Mouse (Mus musculus): ENCODE results near the gene Safb2. TPM values are rescaled to one million over a fixed set of nuclear protein-coding genes. Genes with fewer than 3 reads are reported as not detected.
A peak's percentile ranks its signal among the peaks of the same experiment; 100 is the strongest.

Safb2 gene
- polyA plus RNA-seq, 1 experiment, result 35.3 TPM

DNA sequence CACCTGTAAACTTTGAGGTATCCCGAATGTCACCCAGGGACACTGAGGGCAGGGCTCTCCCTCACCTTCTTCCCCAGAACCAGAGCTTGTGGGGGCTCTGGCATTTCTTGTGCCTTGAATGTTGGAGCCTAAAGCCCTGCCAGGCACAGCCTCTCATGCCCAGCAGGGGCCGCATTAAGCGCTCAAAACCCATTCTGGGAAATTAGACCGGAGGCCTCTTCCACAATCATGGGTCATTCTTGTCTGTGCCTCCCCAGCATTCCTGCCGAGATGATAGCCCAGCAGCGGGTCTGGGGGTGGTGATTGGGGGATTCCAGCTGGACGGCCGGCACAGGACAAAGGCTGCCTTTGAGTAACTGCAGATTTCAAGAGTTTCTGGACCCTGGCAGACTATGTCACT lies 46.5 kb downstream of the Safb2 start:
- TF ChIP-seq SRF (IDR thresholded peaks at IDR 0.05; ENCODE audit: control insufficient read depth, insufficient read length, low read depth), result no peak
- no peak for TF ChIP-seq POLR2A (IDR thresholded peaks at IDR 0.05; ENCODE audit: insufficient read length, low read depth)
- no peak for TF ChIP-seq CEBPB (IDR thresholded peaks at IDR 0.05; ENCODE audit: insufficient read depth, poor library complexity, severe bottlenecking)
- TF ChIP-seq REST (IDR thresholded peaks at IDR 0.05; ENCODE audit: insufficient read depth, insufficient read length), result no peak
- TF ChIP-seq USF1 (IDR thresholded peaks at IDR 0.05; ENCODE audit: low read depth), result no peak
- Histone ChIP-seq H3K4me2 (ENCODE audit: low read depth) (no peak overlapping the region), H3K4me3 (no peak overlapping the region)

DNA sequence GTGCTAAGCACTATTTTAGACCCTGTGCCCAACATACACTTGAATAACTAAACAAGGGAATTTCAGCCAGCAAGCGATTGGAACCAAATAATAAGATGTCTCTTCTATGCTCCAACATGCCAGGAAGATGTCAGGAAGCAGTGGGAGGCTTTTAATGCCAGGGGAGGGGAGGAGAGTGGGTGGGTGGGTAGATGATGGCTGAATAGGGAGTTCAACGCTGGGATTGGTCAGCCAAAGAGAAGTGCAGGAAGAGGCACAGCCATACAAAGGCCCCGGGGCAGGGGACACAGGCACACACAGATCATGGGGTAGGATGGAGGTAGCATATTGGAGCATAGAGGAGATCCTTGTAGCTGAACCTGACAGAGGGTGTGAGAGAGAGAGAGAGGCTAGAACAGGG lies 47.5 kb downstream of the Safb2 start:
- H3K79me2 ChIP-seq (ENCODE audit: control insufficient read depth, insufficient read depth), result no peaks in the 10 kb centered on the region
- H3ac ChIP-seq (ENCODE audit: control insufficient read depth, insufficient read length), result no peak overlapping the region
- H3K4me3 ChIP-seq, result no peak overlapping the region
- TF ChIP-seq MYOD1 (IDR thresholded peaks at IDR 0.05; ENCODE audit: control insufficient read depth in 1 of 3, insufficient read length in 2 of 3, low read depth in 2 of 3), result no peak
- TF ChIP-seq USF1 (IDR thresholded peaks at IDR 0.05; ENCODE audit: low read depth), result no peak
- TF ChIP-seq REST (IDR thresholded peaks at IDR 0.05; ENCODE audit: insufficient read depth, insufficient read length), result no peak
- no peak for TF ChIP-seq TCF12 (IDR thresholded peaks at IDR 0.05; ENCODE audit: insufficient read depth, poor library complexity, severe bottlenecking)
- TF ChIP-seq TCF3 (IDR thresholded peaks at IDR 0.05; ENCODE audit: insufficient read length, low read depth), result no peak
- TF ChIP-seq E2F4 (IDR thresholded peaks at IDR 0.05; ENCODE audit: insufficient read depth), result no peak
- TF ChIP-seq POLR2AphosphoS2 (IDR thresholded peaks at IDR 0.05; ENCODE audit: insufficient read length, low read depth), result no peak
- no peak for TF ChIP-seq MAX (IDR thresholded peaks at IDR 0.05; ENCODE audit: low read depth)
- no peak overlapping the region for H3K4me2 ChIP-seq (ENCODE audit: low read depth)
- no peaks in the 10 kb centered on the region for H3K27me3 ChIP-seq (ENCODE audit: control insufficient read depth, insufficient read depth, insufficient read length)
- H3K36me3 ChIP-seq (ENCODE audit: control insufficient read depth, insufficient read depth), result no peaks in the 10 kb centered on the region

More for the DNA sequence above, 46.5 kb downstream of the Safb2 start:
- Histone ChIP-seq H3K79me2 (ENCODE audit: control insufficient read depth, insufficient read depth) (no peaks in the 10 kb centered on the region), H3K36me3 (ENCODE audit: control insufficient read depth, insufficient read depth) (no peaks in the 10 kb centered on the region), H3ac (ENCODE audit: control insufficient read depth, insufficient read length) (no peak overlapping the region), H3K27me3 (ENCODE audit: control insufficient read depth, insufficient read depth, insufficient read length) (no peaks in the 10 kb centered on the region)

- TF ChIP-seq MYOD1 (IDR thresholded peaks at IDR 0.05; ENCODE audit: control insufficient read depth in 1 of 3, insufficient read length in 2 of 3, low read depth in 2 of 3), result no peak
- no peaks in the 10 kb centered on the region for H3K79me2 ChIP-seq (ENCODE audit: control insufficient read depth, insufficient read depth)
- no peaks in the 10 kb centered on the region for H3K27me3 ChIP-seq (ENCODE audit: control insufficient read depth, insufficient read depth, insufficient read length)
- H3ac ChIP-seq (ENCODE audit: control insufficient read depth, insufficient read length), result no peak overlapping the region
- no peak overlapping the region for H3K4me3 ChIP-seq
- no peak overlapping the region for H3K4me2 ChIP-seq (ENCODE audit: low read depth)
- H3K36me3 ChIP-seq (ENCODE audit: control insufficient read depth, insufficient read depth), result no peaks in the 10 kb centered on the region
Observed at GRCm38 (mm10) chr17:56536192-56536591, 48.2 kb downstream of the Safb2 start.

DNA sequence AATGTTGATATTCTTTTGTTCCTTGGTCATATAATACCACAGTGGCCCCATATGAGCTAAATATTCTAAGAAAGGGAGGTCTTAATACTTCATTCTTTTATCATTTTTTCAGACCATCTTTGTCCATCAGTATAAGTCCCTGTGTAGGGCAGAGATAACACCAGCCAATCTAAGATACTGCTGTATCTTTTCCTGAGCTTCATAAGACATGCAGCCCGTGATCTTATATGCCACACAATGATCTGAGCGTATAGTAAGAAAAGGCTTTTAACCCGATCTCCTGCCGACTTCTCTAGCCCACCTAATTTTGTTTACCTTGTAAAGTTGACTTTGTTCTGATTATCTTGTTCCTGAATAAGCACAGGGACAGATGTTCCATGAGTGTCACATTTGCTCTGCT lies 59.4 kb downstream of the Safb2 start:
- Histone ChIP-seq H3K79me2 (ENCODE audit: control insufficient read depth, insufficient read depth) (no peaks in the 10 kb centered on the region), H3K36me3 (ENCODE audit: control insufficient read depth, insufficient read depth) (no peaks in the 10 kb centered on the region), H3K4me3 (no peak overlapping the region), H3K4me2 (ENCODE audit: low read depth) (no peak overlapping the region), H3ac (ENCODE audit: control insufficient read depth, insufficient read length) (no peak overlapping the region), H3K27me3 (ENCODE audit: control insufficient read depth, insufficient read depth, insufficient read length) (peaks cover 5% of the 10 kb centered on the region)
- TF ChIP-seq MAX (IDR thresholded peaks at IDR 0.05; ENCODE audit: low read depth) (no peak), MYOG (IDR thresholded peaks at IDR 0.05; ENCODE audit: control insufficient read depth in 1 of 3, insufficient read depth in 1 of 3, insufficient read length in 2 of 3, low read depth in 2 of 3) (no peak), POLR2AphosphoS2 (IDR thresholded peaks at IDR 0.05; ENCODE audit: insufficient read length, low read depth) (no peak), CEBPB (IDR thresholded peaks at IDR 0.05; ENCODE audit: insufficient read depth, poor library complexity, severe bottlenecking) (no peak), SRF (IDR thresholded peaks at IDR 0.05; ENCODE audit: control insufficient read depth, insufficient read length, low read depth) (no peak), POLR2A (IDR thresholded peaks at IDR 0.05; ENCODE audit: insufficient read length, low read depth) (no peak), E2F4 (IDR thresholded peaks at IDR 0.05; ENCODE audit: insufficient read depth) (no peak), MYOD1 (IDR thresholded peaks at IDR 0.05; ENCODE audit: control insufficient read depth in 1 of 3, insufficient read length in 2 of 3, low read depth in 2 of 3) (no peak), USF1 (IDR thresholded peaks at IDR 0.05; ENCODE audit: low read depth) (no peak), TCF12 (IDR thresholded peaks at IDR 0.05; ENCODE audit: insufficient read depth, poor library complexity, severe bottlenecking) (no peak), REST (IDR thresholded peaks at IDR 0.05; ENCODE audit: insufficient read depth, insufficient read length) (no peak), TCF3 (IDR thresholded peaks at IDR 0.05; ENCODE audit: insufficient read length, low read depth) (no peak)

DNA sequence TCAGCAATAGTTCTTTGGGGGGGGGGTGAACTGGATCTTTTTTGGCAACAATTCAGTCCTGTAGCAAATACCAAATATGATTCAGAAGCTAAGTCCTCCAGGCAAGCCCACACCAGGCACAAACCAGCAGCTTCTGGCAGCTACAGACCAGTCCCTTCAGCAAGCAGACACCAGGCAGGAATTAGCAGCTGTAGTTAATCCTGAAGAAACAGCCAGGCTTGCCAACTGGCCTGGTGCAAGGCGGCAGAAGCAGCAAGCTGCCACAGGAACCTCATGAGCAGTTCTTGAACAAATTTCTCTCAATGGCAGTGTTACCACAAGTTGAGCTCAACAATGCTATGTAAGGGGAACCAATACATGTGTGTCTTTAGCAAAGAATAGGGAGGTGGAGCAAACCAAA lies 61.6 kb downstream of the Safb2 start:
- TF ChIP-seq POLR2A (IDR thresholded peaks at IDR 0.05; ENCODE audit: insufficient read length, low read depth) (no peak), MYOG (IDR thresholded peaks at IDR 0.05; ENCODE audit: control insufficient read depth in 1 of 3, insufficient read depth in 1 of 3, insufficient read length in 2 of 3, low read depth in 2 of 3) (peak in 1 of 3 experiments; percentile 37), USF1 (IDR thresholded peaks at IDR 0.05; ENCODE audit: low read depth) (no peak), MYOD1 (IDR thresholded peaks at IDR 0.05; ENCODE audit: control insufficient read depth in 1 of 3, insufficient read length in 2 of 3, low read depth in 2 of 3) (peak in 1 of 3 experiments; percentile 23)
- H3K36me3 ChIP-seq (ENCODE audit: control insufficient read depth, insufficient read depth), result no peaks in the 10 kb centered on the region
- H3K4me2 ChIP-seq (ENCODE audit: low read depth), result no peak overlapping the region

More for the DNA sequence above, 61.6 kb downstream of the Safb2 start:
- H3K4me3 ChIP-seq, result no peak overlapping the region
- H3K79me2 ChIP-seq (ENCODE audit: control insufficient read depth, insufficient read depth), result no peaks in the 10 kb centered on the region
- no peak overlapping the region for H3ac ChIP-seq (ENCODE audit: control insufficient read depth, insufficient read length)
- peaks cover 5% of the 10 kb centered on the region for H3K27me3 ChIP-seq (ENCODE audit: control insufficient read depth, insufficient read depth, insufficient read length)

All from myocyte (in vitro differentiated cells).